Mouse (Mus musculus) C2C12 (cell line): Measurements from ENCODE around the gene Gm11077.

Experiments used
- CTCF ChIP-seq: IDR thresholded peaks from one replicate; pipeline ENCODE4 v1.5.1; 2011; ENCODE audit not compliant: control insufficient read depth, insufficient read depth, insufficient read length
- MAX ChIP-seq: IDR thresholded peaks from one replicate; pipeline ENCODE4 v1.6.1; 2011; ENCODE audit warnings: mild to moderate bottlenecking, control low read depth
- USF1 ChIP-seq: IDR thresholded peaks from one replicate; pipeline ENCODE4 v1.6.1; 2011; ENCODE audit warnings: low read depth, mild to moderate bottlenecking, control low read depth, moderate library complexity

GRCm38 (mm10) chr6:140745586-140745985, 16.5 kb downstream of the Gm11077 start:
- TF ChIP-seq CTCF (no peak), USF1 (no peak), MAX (no peak)
